Mouse (Mus musculus) ovary, postnatal 14 days (tissue): ENCODE measurements around the gene Runx1.

Experiments used
- DNase-seq: peaks from one replicate; pipeline ENCODE4 v3.0.0; 2022; ENCODE audit warnings: low spot score

The Runx1 gene

DNA sequence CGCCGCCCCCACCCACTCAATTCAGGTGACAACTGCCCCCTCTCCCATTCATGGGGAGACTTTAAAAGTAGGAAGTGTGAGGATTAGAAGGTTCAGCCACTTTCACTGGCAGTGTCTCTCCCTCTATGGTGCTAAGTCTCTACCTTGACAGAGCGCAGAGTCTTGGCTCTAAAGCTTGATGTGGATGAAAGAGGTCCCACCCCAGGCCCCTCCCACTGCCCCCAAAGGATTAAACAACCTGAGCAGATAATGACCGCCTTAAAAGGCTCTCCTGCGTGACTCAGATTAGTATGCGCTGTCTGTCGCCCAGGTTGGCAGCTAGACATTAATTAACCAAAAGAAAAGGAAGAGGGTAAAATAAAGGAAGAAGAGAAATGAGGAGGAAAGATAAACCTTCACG is 215.5 kb downstream of the Runx1 start:
- DNase-seq = no peak

- no peak for DNase-seq
Measured at GRCm38 (mm10) chr16:92609717-92610077, 216.3 kb downstream of the Runx1 start.

DNA sequence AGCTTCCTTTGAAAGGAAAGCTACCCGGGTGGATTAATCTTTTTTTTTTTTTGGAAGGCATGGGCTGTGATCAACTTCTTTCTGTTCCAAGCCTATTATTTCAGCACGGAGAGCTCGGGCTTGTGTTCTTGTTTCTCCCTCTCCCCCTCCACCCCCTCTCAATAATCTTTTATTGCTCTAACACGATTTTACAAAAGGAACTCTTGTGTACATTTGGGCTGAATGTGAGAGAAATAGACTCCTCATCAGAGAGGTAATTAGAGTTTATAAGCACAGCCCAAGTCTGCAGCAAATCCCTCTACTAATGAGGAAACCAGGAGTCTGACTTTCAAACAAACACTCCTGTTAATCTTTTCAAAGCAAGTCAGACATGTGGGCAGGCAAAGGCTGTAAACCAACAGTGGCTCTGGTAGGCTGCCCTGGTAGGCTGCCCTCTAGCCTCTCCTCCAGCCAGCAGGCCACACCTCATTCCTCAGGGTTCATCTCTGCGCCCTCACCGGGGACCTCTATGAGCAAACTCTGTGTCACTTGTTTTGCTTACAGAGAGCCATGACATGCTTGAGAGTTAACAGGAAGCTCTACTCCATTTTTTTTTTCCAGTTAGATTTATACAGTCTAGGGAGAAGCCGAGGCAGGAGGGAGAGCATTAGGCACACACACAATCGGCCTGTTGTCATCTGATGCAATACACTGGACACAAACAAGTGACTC is 216.8 kb downstream of the Runx1 start:
- DNase-seq = no peak

DNA sequence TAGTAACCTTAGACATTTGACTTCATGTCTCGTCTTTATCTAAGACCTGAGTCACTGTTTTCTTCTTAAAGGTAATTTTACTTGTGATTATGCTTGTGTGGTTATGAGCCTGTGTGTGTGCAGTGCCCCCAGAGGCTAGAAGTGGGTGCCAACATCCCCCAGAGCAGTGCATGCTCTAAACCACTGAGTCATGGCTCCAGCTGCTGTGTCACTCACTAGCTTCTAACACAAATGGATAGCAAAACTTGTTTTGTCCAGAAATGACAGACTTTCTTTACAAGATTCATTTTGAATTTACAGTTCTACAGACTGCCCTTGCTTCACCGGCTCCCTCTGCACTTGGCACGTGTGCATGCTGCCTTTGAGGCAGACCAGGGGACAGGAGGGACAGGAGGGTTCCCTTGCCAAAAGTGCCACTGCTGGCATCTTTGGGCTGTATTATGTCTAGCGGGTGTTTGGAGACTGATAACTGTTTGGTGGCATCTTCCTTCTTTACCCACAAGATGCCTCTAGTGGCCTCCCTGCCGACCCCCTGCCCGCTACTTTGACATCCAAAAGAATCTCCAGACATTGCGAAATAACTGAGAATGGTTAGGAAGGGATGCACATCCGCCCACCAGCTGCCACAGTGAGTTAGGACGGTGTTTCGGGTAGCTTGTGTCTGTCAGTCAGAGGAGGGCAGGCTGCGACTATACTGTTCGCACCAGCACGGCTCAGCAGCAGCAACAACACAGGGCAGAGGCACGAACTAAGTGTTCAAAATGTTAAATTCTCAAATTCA is 217.6 kb downstream of the Runx1 start:
- DNase-seq = no peak

- no peak for DNase-seq
Measured at GRCm38 (mm10) chr16:92606491-92606965, 219.4 kb downstream of the Runx1 start.

GRCm38 (mm10) chr16:92605606-92606490 is 220.1 kb downstream of the Runx1 start:
- DNase-seq = no peak

DNA sequence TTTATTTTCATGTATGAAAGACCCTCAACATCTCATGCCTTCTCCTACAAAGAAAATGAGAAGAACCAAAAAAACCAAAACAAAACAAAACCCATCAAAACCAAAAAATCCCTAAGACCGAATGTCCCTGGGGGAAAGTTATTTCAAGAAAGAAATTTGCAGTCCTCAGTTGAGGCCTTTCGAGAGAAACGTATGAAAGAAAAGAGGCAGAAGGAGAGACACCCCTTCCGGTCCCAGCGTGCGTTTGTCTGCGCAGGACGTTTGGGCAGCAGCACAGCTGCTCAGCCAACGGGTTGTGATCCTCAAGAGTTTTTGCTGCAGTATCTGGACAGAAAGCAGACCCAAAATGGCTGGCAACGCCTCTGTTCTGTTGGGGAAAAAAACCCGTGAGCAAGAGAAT is 223.4 kb downstream of the Runx1 start:
- DNase-seq = no peak

DNA sequence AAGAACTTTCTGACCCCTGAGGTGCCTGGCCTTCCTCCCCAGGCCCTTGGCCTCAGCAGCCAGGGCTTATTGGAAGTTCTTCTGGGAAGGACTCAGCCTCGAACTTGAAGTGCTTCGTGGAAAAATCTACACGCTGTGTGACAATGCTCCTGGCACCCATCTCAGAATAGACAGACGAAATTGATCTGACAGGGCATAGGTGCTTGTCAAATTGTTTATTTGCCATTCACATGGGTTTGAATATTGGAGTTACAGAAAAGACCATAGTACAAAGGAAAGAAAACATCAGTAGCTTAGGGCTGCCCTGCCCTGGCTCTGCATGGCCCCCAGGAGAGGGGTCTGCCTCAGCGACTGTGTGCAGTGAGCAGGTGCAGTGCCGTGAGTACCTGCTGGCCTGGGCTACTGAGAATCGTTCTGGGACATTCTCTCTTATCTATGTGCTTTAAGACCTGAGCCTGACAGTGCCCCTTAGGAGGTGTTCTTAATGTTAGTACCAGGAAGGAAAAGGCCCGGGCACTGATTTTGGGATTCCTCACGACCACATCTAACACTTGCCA is 224.6 kb downstream of the Runx1 start:
- no peak for DNase-seq

- DNase-seq = no peak
Measured at GRCm38 (mm10) chr16:92599451-92599850, 226.5 kb downstream of the Runx1 start.

DNA sequence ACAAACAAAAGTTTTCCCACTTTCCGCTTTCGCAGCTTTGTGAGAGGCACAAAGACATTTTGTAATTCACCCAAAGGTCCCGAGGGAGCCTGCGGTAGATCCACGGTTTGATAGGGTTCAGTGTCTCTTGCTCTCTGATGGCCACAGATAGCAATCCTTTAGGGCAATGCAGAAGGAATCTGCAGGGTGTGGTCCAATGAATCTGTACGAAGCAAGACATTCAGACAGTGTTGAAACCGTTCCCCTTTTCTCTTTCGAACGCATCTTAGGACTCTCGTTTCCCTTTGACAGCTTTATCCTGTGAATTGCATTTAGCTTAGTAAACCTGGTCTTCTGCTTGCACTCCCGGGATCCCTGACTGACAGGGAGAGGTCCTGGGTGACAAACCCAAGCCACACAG is 228.3 kb downstream of the Runx1 start:
- no peak for DNase-seq

GRCm38 (mm10) chr16:92592207-92592606 is 233.7 kb downstream of the Runx1 start:
- no peak for DNase-seq

- no peak for DNase-seq
Measured at GRCm38 (mm10) chr16:92591783-92592182, 234.2 kb downstream of the Runx1 start.

DNA sequence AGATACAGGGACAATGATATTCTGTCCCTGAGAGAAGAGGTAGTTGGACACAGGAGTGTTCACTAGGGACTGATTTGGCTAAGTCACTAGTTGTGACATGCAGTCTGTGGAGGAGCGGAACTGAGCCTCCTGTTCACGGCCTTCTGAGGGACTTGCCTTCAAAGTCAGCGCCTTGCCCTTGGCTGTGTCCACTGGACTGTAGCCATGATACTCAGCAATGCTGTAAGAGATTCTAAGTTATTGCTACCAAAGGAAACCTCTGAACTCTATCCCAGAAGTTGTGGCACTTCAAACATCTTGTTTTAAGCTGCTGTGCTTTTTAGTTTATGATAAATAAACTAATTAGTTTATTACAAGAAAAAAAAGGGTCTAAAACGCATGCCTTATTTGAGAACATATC is 238.1 kb downstream of the Runx1 start:
- DNase-seq = no peak

DNA sequence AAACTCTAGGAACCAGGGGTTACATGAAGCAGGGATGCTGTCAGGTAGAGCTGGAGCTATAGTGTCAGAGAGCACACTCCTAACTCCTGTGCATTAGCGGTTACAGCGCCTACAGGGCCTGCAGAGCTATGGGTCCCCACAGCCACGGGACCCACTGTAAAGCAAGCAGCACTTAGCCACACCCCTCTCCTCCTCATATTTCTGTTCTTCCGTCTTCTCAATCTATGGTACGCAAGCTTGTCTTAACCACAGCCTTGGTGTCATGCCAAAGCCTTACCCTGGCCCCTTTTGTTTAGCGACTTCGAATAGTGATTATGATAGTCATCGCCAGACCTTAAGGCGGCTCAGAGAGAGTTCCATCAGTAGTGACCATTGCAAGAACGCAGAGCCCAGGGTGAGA is 244.2 kb downstream of the Runx1 start:
- no peak for DNase-seq

GRCm38 (mm10) chr16:92580981-92581380 is 245.0 kb downstream of the Runx1 start:
- no peak for DNase-seq

GRCm38 (mm10) chr16:92578915-92579653 is 246.9 kb downstream of the Runx1 start:
- no peak for DNase-seq

- DNase-seq = no peak
Measured at GRCm38 (mm10) chr16:92577381-92577780, 248.6 kb downstream of the Runx1 start.

GRCm38 (mm10) chr16:92575792-92576191 is 250.2 kb downstream of the Runx1 start:
- DNase-seq = no peak

DNA sequence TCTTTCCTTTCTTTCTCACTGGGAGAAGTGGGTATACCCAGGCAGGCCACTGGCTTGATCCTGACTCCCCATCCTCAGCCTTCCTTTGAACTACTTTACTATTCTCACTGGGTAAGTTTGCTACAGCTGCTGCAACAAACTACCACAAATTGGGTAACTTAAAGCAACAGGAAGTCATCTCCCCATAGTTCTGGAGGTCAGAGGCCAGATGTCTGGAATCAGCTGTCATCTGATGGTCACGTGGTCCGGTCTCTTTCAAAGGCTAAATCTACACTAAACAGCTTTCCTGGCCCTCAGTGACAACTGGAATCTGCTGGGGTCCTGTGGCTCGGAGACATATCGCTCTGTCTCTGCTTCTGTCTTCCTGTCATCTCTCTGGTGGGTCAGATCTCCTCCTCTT is 252.8 kb downstream of the Runx1 start:
- no peak for DNase-seq

DNA sequence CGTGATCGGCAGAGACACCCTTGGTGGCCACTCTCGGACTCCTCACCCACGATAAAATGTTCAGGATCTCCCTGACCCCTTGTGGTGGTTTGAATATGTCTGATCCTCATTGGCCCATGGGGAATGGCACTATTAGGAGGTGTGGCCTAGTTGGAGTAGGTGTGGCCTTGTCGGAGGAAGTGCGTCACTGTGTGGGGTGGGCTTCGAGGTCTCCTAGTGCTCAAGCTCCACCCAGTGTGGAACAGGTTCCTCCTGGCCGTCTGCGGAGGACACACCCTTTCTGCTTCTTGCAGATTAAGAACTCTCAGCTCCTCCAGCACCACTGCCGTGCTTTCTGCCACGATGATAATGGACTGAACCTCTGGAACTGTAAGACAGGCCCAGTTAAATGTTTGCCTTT is 254.7 kb downstream of the Runx1 start:
- DNase-seq = no peak

DNA sequence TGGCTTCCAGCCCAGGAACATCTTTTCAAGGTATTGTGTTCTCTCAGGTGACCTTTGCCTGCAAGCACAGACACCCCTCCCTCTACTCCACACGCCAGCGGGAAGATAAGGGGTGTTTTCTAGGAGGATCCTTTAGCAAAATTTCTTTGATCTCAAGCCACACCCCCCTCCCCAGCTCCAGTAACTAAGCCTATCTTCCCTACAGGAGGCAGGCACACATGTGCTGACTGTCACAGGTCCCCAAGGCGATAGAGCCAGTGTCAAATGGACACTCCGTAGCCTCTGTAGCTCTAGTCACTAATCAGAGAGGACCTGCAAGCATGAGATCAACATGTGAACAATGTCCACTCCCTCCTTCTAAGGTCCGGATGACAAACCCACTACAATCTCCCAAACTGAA is 259.8 kb downstream of the Runx1 start:
- DNase-seq = no peak

GRCm38 (mm10) chr16:92565708-92566107 is 260.2 kb downstream of the Runx1 start:
- peak; percentile 89 for DNase-seq
